Mouse (Mus musculus) urinary bladder, adult 18-20 months (tissue): ENCODE data around the gene Glrx.
"Not testable (repeated sequence)": the region's sequence is repeated elsewhere in the genome, so short reads cannot be mapped to it uniquely, and the experiment has no call there.

Experiments used
- DNase-seq, 2 experiments: peaks; one replicate each; pipeline ENCODE4 v3.0.0; 2022; ENCODE audit warnings: low spot score in 2 of 2, mixed read lengths in 2 of 2

Glrx gene

DNA sequence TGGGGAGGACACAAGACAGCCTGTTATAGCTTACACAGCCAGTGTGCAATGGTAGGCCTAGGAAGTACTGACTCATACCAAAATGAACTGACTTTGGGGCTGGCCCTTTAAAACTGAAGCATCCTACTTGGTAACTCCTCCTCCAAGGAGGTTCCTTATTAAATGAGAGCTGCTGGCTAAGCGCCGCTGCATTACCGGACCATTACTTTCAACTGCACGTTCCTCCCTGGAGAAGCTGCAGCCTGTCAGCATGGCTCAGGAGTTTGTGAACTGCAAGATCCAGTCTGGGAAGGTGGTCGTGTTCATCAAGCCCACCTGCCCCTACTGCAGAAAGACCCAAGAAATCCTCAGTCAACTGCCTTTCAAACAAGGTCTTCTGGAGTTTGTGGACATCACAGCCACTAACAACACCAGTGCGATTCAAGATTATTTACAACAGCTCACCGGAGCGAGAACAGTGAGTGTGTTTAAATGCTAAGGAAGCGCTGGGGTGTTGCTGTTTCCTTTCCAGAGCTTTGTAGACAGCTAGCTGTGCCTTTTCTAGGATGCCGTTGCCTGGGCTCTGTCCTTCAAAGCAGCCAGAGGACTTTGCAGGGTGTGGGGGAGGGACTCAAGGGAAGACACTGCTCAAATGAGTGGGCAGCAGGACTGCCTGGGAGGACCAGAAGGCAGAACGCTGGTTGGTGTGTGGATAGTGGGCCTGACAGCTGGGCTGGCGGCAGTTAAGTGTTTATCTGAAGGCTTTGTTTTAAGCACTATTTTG lies at the start of gene Glrx:
Gene Glrx, plus strand, starts transcription at position 150 of the 763 bp plus-strand sequence.
- peak; percentile 56 to 70 for DNase-seq

DNA sequence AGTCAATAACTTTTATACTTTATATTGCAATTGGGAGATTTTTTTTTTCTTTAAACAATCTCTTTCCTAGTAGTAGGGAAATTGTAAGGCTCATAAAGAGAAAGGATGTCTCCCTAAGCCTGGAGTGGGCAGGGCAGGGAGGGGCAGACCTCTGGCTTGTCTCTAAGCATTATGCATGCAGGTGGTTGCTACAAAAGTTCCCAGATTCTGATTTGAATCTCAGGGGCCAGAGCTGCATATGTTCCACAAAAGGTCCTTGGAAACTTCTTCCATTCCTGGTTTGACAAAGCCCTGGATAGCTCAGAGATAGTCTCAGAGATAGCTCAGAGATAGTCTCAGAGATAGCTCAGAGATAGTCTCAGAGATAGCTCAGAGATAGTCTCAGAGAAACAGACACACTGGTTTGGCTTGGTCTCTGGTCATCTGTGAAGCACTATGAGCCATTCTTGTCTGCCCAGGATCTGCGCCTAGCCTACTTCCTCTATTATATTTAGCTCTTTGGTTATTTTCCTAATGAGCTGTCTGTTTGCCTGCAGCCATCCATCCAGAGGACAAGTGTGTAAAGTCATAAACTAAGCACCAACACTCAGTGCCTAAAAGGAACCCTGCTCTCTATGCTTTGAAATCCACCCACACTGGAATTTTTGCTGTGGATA lies 49.0 kb upstream of the Glrx start:
- DNase-seq = no peak

DNA sequence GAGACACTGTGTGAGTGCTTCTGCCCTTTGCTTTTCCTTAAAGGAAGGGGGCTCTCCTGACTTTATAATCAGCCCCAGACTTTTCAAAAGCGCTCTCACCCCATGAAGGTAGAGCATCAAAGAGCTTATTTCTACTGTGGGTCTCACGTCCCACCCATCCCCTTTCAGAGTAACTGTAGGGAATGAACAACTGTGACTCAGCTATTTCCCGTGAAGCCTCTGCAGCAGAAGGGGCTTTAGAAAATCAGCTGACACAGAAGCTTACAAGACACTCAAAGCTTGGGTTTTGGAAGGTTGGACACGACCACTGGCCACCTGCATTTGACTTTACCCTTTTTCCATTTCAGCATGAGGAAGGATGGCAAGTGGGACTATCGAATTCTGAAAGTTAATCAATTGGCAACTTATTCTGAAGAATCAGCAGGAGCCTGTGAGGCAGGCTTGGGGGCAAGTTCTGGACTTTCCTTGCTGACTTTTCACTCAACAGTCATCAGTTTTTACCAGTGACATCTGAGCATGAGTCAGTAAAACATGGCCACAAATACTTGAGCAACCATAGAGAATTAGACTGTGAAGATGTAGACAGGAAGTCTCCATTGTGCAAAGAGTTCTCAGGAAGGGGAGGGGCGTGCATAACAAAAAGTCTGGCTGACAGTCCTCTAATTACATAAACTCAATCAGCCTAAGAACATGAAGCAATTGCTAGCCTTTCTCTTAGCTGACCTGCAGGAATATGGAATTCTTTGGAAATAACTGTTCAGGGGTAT lies 45.6 kb upstream of the Glrx start:
- no peak for DNase-seq

DNA sequence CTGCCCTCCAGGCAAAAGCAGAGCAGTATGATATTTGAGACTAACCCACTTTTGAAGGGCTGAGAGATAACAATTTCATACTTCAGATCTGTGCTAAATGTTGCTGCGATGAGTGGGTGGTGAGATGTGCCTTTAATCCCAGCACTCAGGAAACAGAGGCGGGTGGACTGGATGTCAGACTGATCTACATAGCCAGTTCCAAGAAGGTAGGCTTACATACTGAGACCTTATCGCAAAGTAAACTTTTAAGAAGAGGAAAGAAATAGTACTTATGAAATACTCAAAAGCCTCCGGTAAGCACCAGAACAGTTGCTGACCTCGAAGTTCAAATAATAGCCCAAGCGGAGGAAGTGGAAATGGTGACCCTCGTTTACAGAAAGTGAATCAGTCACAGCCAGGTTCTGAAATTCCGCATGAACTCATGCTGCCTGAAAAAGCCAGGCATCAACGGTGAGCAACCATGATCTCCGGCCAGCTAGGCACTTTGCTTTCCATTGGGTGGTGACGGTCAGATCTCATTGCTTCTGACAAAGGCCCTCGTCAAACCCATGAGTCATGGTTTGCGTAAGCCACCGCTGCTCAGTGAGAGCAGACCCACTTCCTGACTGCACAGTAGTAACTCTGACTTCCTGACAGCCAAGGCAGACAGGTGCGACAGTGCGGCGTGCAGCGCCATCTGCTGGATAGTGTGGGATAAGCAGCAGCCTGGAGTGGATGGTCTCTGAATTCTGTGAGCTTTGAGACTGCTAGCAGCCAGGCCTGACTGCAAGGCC lies 42.1 kb upstream of the Glrx start:
- peak; percentile 86 for DNase-seq

DNA sequence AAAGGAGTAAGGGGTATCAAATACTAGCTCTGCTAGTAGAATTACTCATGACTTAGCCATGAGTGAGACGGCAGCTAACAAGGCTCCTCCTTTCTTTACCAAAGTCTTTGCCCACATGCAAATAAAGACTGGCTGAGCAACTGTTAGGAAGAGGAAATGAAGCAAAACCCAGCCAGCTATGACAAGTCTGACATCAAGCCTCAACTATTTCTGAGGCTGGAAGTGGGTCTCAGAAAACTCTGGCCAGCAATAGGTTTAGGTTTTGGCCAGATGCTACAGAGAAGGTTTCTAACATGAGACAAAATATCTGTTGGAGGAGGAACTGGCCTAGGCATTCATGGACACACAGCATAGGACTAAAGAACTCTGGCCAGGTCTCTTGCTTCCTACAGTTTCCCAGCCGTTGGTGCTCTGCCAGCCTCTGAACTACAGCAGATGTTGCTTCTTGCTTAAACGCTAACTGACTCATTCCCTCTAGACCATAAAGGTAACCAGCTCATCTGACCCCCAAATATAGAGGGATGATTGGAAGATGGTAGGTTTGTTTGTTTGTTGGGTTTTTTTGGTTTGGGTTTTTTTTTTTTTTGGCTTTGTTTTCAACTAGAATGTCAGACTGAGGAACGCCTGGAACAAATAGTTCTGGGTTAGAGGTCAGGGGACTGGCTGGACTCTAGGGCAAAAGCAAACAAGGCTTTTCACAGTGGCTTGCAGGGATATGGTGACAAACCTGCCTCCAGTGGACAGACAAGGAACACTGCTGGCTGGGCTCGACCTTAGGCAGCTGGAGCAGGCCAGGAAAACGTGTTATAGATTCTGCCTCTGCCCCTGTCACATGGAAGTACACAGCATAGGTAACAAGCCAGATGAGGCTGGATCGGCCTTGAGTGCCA lies 41.0 kb upstream of the Glrx start:
- DNase-seq = peak in 1 of 2 experiments; percentile 14

DNA sequence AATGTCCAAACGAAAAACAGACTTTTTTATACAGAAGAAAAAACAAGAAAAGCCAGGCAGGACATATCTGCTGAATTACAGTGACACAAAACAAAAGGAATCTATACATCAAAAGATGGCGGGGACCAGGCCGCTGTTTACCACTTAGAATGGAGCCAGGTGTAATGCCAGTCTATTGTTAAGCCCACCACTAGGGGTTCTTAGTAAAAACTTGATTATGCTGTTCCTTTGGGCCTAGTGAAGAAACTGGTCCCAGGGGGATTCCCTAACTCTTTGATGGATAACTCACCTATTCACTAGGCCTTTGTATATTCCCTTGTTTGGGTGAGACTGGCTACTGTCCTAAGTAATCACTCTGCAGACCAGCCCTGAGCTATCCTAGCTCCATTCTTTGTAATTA lies 40.2 kb upstream of the Glrx start:
- no peak for DNase-seq

DNA sequence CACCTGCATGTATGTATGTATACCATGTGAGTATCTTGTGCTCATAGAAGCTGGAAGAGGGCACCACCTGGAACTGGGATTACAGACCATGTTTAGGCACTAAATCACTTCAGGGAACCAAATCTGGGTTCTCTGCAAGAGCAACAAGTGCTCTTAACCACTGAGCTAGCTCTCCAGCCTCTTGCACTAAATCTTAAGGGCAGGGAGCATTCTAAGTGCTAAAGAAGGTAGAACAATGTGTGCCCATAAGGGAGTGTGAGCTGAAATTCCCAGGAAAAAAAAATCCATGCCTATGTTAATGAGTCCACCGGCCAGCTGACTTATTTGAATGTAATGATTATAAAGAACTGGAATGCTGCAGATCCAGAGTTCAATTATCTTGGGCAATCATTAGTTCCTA lies 31.7 kb upstream of the Glrx start:
- no peak for DNase-seq

DNA sequence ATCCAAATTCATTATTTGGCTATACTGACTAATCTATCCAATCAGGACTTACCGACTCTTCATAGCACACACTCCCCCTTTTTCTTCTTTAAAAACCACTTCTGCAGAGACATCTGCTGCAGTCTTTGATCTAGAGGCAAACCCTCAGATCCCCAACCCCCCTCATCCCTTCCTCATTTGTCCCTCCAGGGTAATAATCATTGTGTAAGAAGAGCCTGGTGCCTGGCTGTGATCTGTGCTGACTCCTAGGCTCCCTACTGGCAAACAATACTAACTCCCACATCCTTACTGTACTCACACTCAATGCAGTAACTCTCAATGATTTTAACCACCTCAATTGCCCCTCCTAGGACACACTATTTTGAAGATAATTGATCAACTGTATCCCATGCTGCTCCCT lies 29.7 kb upstream of the Glrx start:
- DNase-seq = no peak

DNA sequence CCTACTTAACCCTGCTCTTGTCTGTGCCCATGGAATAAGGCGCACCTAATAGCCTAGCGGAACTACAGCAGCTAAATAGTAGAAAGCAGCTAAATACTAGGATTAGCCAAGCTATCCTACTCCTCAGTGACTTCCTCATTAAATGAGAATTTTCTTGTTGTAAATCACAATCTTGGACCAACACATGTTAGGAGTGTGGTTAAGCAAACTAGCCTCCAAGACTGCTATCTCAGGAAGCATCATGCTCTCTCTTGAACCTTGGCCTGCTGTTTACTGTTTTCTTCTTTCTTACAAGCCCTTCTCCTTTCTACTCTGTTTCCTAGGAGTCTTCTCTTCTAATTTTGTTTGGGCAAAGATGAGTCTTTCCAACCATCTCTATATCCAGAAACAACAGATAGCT lies 22.5 kb upstream of the Glrx start:
- DNase-seq = no peak

DNA sequence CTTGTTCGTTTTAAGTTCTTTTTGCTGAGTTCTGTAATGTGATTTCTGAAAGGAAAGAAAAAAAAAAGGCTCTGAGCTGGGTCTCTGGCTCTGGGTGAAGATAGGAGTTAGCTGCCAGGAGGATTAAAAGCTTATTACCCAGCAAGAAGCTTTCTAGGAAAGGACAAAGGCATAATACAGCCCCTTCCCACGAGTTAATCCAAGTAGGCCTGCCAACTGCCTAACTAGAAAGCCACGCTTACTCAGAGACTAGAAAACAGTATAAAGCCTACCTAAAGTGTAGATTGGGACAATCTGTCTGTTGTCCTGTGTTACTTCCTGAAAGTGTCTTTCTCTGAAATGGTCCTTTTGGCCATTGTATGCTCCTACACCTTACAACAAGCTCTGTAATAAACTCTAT lies 21.2 kb upstream of the Glrx start:
- no peak for DNase-seq

DNA sequence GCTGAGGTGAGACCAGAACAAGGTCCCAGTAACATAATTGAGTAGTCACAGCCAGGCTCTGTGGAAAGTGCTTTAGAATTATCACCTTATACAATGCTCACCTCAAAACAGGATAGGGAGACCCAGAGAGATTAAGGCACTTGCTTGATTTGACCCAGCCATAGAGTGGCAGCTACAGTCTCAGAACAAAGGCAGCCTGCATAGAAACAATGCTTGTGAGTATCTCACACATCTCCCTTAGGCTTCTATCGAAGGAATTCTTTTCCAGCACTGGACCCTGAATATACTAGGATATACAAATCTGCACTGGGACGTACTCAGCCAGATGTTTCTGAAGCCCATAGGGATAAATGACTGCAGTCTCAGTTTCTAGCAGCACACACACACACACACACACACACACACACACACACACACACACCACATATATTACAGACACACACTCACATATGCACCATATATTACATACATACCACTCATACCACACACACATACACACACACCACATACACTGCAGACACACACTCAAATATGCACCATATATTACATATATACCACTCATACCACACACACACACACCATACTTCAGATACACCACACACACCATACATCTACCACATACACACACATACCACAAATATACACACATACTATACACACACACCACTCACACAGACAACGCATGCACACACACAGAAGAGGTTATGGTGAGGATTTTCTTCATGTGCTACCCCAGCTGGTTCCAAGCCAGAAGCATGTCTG lies 20.5 kb upstream of the Glrx start:
- DNase-seq = no peak

DNA sequence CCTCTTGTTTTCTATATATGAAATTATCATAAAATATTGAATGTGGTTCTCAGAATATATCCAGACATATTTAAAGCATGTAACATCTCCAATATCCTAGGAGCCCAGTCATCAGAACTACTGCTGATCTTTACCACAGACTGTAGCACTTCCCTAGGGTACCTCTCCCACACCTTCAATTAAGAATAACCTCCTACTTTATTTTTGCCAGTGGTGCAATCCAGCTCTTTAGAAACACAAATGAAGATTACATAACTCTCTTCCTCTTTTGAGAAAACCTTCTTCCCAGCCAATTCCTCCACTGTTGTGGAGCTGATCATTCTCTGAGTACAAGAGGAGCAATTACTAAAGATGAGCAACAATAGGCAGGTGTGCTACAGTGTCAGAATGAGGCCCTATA lies 19.8 kb upstream of the Glrx start:
- no peak for DNase-seq

DNA sequence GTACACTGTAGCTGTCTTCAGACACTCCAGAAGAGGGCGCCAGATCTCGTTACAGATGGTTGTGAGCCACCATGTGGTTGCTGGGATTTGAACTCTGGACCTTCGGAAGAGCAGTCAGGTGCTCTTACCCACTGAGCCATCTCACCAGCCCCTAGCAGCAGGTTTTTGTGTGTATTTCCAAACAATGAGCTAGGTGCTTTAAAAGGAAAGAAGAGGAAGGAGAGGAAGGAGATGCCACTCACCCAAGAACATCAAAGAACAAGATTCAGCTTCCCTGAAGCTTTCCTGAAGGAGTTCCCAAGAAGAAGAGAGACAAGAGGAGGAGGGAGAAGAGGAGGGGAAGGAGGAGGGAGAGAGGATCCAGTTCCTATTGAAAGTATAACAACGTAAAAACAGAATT lies 17.3 kb upstream of the Glrx start:
- DNase-seq = not testable (repeated sequence)

DNA sequence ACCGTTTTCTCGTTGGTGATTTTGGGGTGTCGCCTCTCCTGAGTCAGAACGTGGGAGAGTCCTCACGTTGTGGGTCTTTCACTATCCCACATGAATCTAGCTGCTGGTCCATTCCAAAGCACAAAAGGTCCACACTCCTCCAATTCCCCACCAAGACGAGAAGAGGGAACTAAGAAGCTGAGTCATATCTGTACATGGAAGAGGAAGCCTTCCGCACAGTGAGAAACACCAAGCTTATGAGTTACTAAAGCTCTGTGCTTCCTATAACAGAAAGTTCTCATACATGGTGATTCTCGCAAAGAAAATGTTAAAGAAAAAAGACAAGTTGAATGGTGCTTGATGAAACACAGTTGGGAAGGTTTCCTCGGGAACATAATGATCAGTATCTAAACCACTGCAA lies 16.5 kb upstream of the Glrx start:
- no peak for DNase-seq

DNA sequence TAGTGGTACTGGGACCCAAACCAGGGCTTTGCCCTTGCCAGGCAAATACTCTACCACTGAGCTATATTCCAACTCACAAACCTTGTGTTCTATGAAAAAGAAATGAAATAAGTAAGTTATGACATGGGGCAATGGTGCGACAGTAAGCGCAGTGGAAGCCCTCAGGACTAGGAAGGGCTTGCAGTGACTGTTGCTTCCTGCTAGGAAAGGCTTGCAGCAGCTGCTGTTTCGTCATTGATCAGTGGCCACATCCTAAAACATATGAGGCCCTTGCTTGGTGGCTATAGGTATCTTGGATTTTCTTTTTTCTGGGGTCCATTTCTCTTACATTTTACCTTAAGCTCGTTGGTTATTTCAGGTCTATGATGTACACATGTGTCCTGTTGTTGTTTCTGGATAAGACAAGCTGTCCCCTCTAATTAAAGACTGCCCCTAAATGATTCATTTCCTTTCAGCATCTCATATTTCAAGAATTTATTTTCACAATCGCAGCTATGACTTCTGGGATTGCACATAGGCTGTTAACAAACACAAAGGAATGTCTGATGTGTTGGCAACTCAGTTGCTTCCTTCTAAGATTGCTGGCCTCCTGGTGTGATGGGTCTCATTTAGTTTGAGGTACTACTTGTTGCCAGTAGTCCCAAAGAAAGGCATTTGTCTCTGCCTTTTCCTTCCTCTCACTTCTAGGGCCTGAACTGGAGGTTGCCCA lies 14.9 kb upstream of the Glrx start:
- no peak for DNase-seq

DNA sequence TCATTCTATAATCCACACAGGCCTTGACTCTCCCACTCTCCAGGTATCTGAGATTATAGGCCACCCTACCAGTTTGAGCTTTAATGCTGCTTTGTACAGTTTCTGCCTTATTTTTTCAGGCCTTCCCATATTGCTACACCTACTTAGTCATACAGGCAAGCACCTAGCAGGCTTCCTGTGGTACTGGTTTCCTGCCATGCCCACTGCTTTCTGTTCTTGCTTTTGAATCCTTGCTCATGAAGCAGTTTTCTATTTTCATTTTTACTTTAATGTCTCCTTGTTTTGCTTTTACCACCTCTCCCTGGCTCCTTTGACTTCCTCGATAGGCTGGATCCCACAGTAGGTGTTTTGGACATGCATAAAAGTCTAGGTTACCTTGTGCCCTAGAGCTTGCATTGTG lies 14.3 kb upstream of the Glrx start:
- DNase-seq = no peak

DNA sequence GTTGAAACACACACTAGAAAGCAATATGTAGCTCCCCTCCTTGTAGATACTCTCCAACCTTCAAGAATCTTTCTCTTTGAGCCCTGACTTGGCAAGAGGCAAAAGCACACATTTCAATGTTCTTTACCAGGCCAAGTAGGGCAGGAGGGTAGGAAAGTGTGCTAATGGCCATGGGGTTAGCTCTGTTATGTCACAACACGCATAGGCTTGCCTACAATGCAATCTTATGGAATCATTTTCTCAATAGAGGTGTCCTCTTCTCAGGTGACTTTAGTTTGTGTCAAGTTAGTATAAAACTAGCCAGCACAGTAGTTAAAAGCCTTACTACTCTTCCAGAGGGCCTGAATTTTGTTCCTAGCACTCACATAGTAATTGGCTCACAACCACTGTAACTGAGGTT lies 9.0 kb upstream of the Glrx start:
- DNase-seq = no peak

DNA sequence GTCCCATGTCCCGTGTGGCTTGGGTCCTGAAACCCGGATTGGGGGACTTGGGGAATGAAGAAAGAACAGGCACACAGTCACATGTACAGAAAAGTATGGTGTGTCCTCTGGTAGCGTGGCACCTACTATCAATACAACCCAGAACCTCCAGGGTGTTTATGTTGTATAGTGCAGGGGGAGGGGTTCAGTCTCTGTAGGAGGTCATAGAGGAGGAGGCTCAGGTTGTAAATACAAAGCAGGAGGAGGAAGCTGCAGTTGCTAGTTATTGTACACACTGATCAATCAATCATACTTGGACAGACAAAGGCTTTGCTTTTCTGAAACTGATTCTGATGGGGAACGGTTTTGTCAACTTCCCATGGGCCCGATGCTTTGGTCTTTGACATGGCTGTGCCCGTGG lies 8.0 kb upstream of the Glrx start:
- DNase-seq = no peak

DNA sequence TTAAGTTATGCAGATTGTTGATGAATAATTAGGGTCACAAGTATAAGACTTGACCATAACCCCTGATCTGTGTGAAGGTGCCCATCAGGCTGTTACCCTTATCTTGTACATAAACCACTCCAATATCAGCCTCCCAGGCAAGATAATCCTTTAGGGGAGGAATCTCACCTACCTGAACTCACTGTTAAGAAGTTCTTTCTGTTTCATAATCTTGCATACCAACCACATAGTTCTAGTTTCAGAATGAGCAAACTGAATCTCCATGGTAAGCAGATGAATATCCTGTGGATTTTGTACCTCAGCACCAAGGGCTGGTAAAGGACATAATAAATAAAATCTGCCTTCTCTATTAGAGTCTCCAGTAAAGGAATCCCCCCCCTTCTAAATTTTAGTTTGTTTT lies 7.0 kb upstream of the Glrx start:
- DNase-seq = no peak

DNA sequence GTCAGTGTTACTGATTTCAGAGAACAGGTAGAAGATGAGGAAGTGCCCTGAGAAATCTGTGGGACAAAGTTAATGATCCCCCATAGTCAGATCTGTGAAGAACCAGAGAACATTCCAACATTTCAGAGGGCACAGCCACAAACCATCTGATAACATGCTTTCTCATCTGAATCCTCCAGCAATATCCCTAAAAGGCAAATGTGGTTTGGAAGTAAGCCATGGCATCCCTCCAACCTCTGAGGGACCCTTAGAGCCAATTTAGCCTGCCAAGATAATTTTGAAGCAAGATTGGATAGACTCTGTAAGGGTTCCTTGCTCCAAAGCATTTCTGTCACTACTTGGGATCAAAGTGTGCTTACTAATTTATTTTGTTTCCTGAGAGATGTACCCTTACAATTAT lies 6.2 kb upstream of the Glrx start:
- DNase-seq = no peak
